Mouse (Mus musculus) heart, embryonic 15.5 days (tissue): ENCODE measurements at regions not wholly inside any gene's neighbourhood (a gene's known extent, or its start where the extent isn't known, plus 50 kb on each side); places are given as distances from the start of the nearest gene placed in this dataset.

Experiments used
- ATAC-seq: fragments of 200-750 bp; cut with Nextera tagmentation; replicated peaks from 2 replicates; pipeline ENCODE4 v1.8.0; 2017; ENCODE audit warnings: low read depth, moderate TSS enrichment; ENCODE audit not compliant: insufficient number of reproducible peaks, insufficient read depth, low FRiP score
- H3K27ac ChIP-seq: fragments of 300-500 bp; sonication (generic); 2 replicates; pipeline ENCODE4 v1.5.1; 2015; ENCODE audit warnings: mild to moderate bottlenecking, inconsistent platforms
- H3K27me3 ChIP-seq: fragments of 300-500 bp; sonication (generic); 2 replicates; pipeline ENCODE4 v1.6.1; 2015; ENCODE audit warnings: inconsistent platforms
- H3K36me3 ChIP-seq: fragments of 300-500 bp; sonication (generic); 2 replicates; pipeline ENCODE4 v1.6.1; 2015; ENCODE audit warnings: mild to moderate bottlenecking, inconsistent platforms
- H3K4me1 ChIP-seq: fragments of 300-500 bp; sonication (generic); replicated peaks from 2 replicates; pipeline ENCODE4 v1.6.1; 2015; ENCODE audit warnings: inconsistent platforms
- H3K4me2 ChIP-seq: fragments of 300-500 bp; sonication (generic); 2 replicates; pipeline ENCODE4 v1.6.1; 2015; ENCODE audit warnings: inconsistent platforms, mild to moderate bottlenecking, moderate library complexity
- H3K4me3 ChIP-seq: fragments of 300-500 bp; sonication (generic); 2 replicates; pipeline ENCODE4 v1.5.1; 2015; ENCODE audit warnings: mild to moderate bottlenecking, inconsistent platforms
- H3K9ac ChIP-seq: fragments of 300-500 bp; sonication (generic); 2 replicates; pipeline ENCODE4 v1.6.1; 2015; ENCODE audit warnings: mild to moderate bottlenecking, inconsistent platforms
- H3K9me3 ChIP-seq: fragments of 300-500 bp; sonication (generic); replicated peaks from 2 replicates; pipeline ENCODE4 v1.6.1; 2016; ENCODE audit warnings: inconsistent platforms
- WGBS: fragments of 180-500 bp; shearing (Covaris S2); methylation state at CpG from one replicate; pipeline ENCODE4 v1.1.7; 2015; ENCODE audit warnings: mixed read lengths; 5-methylcytosine and 5-hydroxymethylcytosine counted together

DNA sequence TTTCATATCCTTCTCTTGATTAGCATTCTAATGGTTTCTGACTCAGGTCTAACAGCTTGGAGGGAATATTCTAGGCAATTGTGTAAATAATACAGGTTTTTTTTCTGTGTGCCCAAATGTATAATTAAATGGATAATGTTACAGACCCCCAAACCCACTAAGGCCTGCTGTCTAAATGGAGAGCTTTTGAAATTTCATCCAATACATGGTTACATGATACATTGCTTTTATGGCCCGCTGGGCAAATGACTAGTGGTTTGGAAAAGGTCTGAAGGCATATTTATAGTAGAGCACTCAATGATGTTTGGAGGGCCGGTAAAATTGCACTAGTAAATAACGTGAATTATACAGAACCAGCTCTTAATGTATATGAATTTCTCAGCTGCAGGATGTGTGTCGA is 400.0 kb downstream of the Gsdmc2 start:
- H3K4me1 ChIP-seq, result no peaks in the 10 kb centered on the region
- no peak overlapping the region for H3K27ac ChIP-seq
- H3K4me2 ChIP-seq, result no peak overlapping the region
- H3K36me3 ChIP-seq, result no peaks in the 10 kb centered on the region
- H3K9ac ChIP-seq, result no peak overlapping the region
- WGBS, result 81% methylated on average over 4 of the region's 4 CpGs
- H3K9me3 ChIP-seq, result no peaks in the 10 kb centered on the region
- no peaks in the 10 kb centered on the region for H3K27me3 ChIP-seq
- no peak for ATAC-seq
- H3K4me3 ChIP-seq, result no peak overlapping the region

DNA sequence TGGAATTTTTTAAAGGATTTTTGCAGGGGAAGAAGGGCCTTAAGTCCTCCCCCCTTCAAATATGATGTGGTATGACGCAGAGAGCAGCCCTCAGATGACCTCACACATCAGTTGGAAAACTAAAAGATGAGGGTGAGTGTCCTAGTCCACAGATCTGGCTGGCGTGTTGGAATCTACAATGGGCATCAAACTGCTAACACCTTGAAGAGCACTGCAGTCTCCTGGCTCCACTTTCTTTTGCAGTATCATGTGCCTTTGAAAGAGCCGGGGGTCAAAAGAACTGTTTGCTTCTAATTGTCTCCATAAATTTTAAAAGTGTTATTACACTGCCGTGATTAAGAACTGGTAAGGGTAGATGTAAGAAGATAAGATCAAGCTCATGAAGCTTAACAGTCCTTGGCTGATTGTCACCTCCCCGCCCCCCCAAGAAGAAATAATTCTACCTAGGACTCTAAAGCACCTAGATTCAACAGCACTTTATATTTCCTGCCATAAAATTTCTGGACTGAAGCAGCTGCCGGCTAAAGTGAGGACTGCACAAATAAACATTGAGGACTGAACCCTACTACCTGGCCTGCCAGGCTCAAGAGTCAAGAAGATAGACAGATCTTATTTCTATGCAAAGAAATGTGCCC is 402.7 kb downstream of the Gsdmc2 start:
- Histone ChIP-seq H3K27me3 (no peaks in the 10 kb centered on the region), H3K27ac (no peak overlapping the region), H3K4me3 (no peak overlapping the region), H3K36me3 (no peaks in the 10 kb centered on the region), H3K4me1 (no peaks in the 10 kb centered on the region), H3K9me3 (no peaks in the 10 kb centered on the region), H3K4me2 (no peak overlapping the region), H3K9ac (no peak overlapping the region)
- 75% methylated on average over 6 of the region's 6 CpGs for WGBS
- no peak for ATAC-seq

DNA sequence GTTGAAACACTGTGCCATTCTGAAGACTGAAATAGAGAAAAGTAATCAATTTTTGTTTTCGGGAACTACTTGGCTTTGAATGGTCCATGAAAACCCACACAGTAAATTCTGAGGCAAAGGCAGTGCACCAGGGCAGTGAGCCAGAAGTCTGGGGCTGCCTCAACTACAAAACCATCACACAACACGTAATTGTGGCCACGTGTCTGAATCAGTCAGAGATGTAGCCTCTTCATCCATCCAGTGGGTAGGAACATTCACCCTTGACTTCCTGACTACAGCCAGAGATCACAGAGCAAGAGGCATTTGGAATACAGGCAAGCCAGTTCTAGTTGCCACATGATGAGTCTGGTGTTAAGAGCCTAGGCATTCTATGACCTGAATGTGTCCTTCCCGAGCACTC is 432.3 kb downstream of the Gsdmc2 start:
- no peak for ATAC-seq
- H3K9ac ChIP-seq, result no peak overlapping the region
- WGBS, result 75% methylated on average over 4 of the region's 4 CpGs
- no peaks in the 10 kb centered on the region for H3K36me3 ChIP-seq
- no peak overlapping the region for H3K27ac ChIP-seq
- no peaks in the 10 kb centered on the region for H3K4me1 ChIP-seq
- no peaks in the 10 kb centered on the region for H3K9me3 ChIP-seq
- H3K4me3 ChIP-seq, result no peak overlapping the region
- no peak overlapping the region for H3K4me2 ChIP-seq
- no peaks in the 10 kb centered on the region for H3K27me3 ChIP-seq

DNA sequence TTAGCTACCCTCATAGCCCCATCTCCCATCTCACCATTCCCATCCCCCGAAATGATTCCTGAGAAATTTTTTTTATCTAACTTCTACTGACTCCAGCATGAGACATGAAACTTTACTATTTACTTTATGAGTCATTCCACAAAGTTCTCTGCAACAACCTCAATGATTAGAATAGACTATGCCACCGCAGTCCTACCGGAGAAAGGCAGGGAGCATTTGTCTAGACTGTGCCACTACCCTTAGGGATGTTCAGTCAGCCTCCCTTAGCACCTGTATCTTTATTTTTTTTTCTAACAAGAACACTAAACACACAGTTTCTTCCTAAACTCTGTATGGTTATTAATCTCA is 433.2 kb downstream of the Gsdmc2 start:
- no peaks in the 10 kb centered on the region for H3K4me1 ChIP-seq
- H3K4me3 ChIP-seq, result no peak overlapping the region
- no peaks in the 10 kb centered on the region for H3K36me3 ChIP-seq
- no peaks in the 10 kb centered on the region for H3K9me3 ChIP-seq
- H3K27me3 ChIP-seq, result no peaks in the 10 kb centered on the region
- WGBS, result 68% methylated on average over 3 of the region's 3 CpGs
- H3K9ac ChIP-seq, result no peak overlapping the region
- no peak overlapping the region for H3K4me2 ChIP-seq
- ATAC-seq, result no peak
- H3K27ac ChIP-seq, result no peak overlapping the region

DNA sequence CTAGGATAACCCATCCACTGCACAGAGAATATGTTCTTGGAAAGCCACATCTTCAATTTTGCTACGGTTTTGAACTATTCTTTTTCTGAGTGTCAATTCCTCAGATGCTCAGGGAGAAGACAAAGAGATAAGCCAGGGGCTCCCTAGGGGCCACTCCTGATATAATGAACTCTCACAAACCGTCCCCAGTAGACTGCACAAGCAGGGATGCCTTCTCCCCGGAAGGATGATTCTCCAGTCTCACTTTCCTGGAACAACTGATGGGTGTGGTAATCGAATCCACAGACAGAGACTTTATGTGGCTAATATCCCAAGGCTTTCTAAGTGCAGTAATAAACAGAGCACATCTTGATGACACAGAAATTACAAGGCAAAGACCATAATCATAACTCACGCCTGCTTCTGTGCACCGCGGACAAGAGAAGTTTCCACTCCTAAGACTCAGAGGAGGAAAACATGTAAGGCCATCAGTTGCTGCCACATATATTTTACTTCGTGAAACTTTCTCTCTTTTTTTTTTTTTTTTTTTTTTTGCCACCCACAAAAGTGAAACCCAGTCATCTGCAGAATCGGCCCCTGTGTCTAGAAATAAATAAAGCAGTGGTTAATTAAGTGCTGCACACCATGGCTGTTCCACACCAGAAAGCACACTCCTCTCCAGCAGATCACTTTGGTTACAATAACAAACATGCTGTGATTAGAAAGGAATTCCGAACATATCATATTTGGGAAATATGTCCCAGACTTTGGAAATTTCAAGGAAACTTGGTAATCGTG is 433.8 kb downstream of the Gsdmc2 start:
- Histone ChIP-seq H3K9me3 (no peaks in the 10 kb centered on the region), H3K4me1 (no peaks in the 10 kb centered on the region), H3K4me3 (no peak overlapping the region), H3K27me3 (no peaks in the 10 kb centered on the region), H3K27ac (no peak overlapping the region), H3K4me2 (no peak overlapping the region), H3K36me3 (no peaks in the 10 kb centered on the region), H3K9ac (no peak overlapping the region)
- no peak for ATAC-seq
- 61% methylated on average over 11 of the region's 11 CpGs for WGBS

DNA sequence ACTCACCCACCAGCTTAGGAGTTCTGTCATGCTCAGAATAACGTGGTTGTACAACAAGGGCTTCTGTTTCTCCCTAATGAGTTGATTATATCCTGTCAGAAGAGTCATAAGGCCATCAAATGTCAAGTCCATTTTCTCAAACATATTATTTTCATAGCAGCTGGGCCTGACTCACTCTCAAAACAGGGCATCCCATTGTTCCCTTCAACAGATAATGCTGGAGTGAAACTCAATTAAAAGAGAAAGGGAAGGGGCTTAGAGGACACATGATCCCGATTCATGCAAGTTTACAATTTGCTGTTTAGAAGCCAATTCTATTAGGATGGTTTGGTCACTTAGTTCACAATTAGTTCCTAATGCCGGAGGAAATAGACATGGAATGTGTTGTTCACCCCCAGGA is 444.5 kb downstream of the Gsdmc2 start:
- Histone ChIP-seq H3K4me1 (no peaks in the 10 kb centered on the region), H3K4me3 (no peak overlapping the region), H3K4me2 (no peak overlapping the region), H3K36me3 (no peaks in the 10 kb centered on the region), H3K9me3 (no peaks in the 10 kb centered on the region), H3K9ac (no peak overlapping the region), H3K27ac (no peak overlapping the region), H3K27me3 (no peaks in the 10 kb centered on the region)
- WGBS, result 55% methylated on average over 3 of the region's 3 CpGs
- no peak for ATAC-seq

DNA sequence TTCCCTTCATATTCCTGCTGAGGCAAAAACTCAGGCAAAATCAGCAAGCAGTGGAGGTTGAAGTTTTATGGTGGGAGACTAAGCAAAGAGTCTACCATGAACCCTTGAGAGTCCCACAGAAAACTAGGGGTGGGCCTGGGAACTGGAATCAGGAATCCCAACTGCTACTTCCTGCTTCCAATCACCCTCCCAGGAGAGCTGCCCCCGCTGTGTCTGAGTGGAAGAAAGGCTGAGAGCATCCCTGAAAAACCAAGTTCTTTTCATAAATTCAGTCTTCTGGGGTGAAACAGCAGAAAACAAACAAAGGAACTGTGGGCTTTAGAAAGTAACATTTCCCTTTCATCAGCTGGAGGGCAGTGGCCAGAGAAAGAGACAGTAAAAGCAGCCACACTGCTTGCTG is 445.0 kb downstream of the Gsdmc2 start:
- Histone ChIP-seq H3K4me1 (no peaks in the 10 kb centered on the region), H3K27ac (no peak overlapping the region), H3K27me3 (no peaks in the 10 kb centered on the region), H3K36me3 (no peaks in the 10 kb centered on the region), H3K4me3 (no peak overlapping the region), H3K9ac (no peak overlapping the region), H3K9me3 (no peaks in the 10 kb centered on the region), H3K4me2 (no peak overlapping the region)
- 68% methylated on average over 1 of the region's 1 CpGs for WGBS
- no peak for ATAC-seq

DNA sequence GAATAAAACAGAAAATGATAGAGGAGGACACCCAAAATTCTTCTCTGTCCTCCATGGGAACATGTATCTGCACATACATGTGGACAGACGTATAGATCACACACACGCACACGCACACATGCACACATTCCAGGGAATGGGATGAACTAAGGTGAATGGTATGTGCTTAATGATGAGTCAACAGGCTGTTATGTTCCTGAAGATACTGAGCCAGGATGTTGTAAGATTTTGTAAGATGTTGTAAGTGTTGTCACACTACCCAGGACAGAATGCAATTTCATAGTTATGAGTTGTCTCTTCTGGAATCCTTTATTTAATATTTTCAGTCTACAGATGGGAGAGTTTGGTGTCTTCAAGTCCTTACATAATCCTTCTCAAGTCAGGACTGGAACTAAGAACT is 447.5 kb downstream of the Gsdmc2 start:
- Histone ChIP-seq H3K4me3 (no peak overlapping the region), H3K27me3 (no peaks in the 10 kb centered on the region), H3K4me2 (no peak overlapping the region), H3K9me3 (no peaks in the 10 kb centered on the region), H3K36me3 (no peaks in the 10 kb centered on the region), H3K4me1 (no peaks in the 10 kb centered on the region), H3K27ac (no peak overlapping the region), H3K9ac (no peak overlapping the region)
- 84% methylated on average over 3 of the region's 3 CpGs for WGBS
- ATAC-seq, result no peak

DNA sequence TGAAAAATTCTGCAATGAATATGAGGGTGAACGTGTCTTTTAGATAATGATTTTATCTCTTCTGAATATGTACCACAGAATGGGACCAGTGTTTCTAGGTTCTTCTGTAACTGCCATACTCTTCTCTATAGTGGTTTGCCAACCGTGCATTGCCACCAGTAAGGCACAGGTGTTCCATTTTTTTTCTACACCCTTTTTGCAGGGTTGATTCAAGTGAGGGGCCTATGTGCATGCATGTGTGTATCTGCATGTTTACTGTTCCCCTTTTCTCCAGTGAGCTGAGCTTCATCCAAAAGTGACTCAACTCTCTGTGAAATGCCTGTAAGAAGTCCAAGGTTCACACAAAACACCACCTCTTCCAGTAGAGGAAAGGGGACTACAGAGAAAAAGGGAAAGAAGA is 467.7 kb downstream of the Gsdmc2 start:
- WGBS, result 69% methylated on average over 2 of the region's 2 CpGs
- Histone ChIP-seq H3K4me2 (no peak overlapping the region), H3K27me3 (no peaks in the 10 kb centered on the region), H3K36me3 (no peaks in the 10 kb centered on the region), H3K9me3 (no peaks in the 10 kb centered on the region), H3K4me1 (no peaks in the 10 kb centered on the region), H3K27ac (no peak overlapping the region), H3K4me3 (no peak overlapping the region), H3K9ac (no peak overlapping the region)
- ATAC-seq, result no peak

DNA sequence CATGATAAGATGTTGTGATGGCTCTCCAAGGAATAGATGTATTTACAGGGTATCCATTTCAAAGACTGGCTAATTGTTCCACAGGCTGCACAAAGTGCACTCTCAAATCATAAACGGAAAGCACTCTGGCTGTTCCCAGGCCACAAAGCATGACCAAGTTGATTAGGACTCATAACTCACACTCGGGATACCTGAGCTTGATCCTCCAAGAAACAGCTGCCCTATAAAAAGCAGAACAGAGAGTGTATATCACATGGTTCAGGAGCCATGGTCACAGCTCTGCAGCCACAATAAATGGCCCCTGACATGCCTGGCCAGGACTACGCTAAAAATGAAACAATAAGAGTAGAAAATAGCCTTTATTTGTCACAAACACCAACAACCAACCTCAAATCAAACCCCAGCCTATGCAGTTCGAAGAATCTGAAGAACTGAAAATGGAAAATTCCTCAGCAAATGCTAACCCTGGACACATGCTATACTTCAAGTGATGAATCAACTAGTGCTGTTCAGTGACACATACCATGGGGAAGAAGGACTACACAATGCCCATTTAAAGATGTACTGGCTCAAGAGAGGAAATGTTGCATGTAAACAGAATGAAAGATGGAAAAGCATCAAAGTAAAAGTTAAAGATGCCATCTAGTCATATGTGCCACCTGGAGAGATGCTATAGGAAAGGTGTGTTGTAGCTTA is 473.5 kb downstream of the Gsdmc2 start:
- Histone ChIP-seq H3K27me3 (no peaks in the 10 kb centered on the region), H3K4me3 (no peak overlapping the region), H3K36me3 (no peaks in the 10 kb centered on the region), H3K27ac (no peak overlapping the region), H3K9me3 (no peaks in the 10 kb centered on the region), H3K4me2 (no peak overlapping the region), H3K4me1 (no peaks in the 10 kb centered on the region), H3K9ac (no peak overlapping the region)
- ATAC-seq, result no peak
- 75% methylated on average over 4 of the region's 4 CpGs for WGBS

DNA sequence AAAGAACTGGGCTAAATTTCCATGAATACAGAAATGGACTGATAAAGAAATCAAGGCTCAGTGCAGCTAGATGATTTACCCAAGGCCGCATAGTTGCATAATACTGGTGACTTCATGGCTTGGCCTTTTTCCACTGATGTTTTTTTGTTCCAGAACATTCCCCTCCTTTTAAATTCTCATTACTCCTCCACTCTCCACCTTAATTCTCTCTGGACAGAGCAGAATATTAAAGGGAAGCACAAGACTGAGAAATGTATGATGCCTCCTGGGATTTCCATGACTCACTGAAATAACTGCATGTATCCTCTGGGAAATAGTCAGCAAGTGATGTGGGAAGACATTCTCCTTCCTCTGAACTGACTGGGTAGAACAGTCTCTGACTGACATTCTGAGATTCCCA is 480.5 kb downstream of the Gsdmc2 start:
- peaks cover 8% of the 10 kb centered on the region for H3K4me1 ChIP-seq
- no peak overlapping the region for H3K27ac ChIP-seq
- H3K9me3 ChIP-seq, result no peaks in the 10 kb centered on the region
- no peak overlapping the region for H3K4me2 ChIP-seq
- H3K4me3 ChIP-seq, result no peak overlapping the region
- H3K9ac ChIP-seq, result no peak overlapping the region
- H3K36me3 ChIP-seq, result no peaks in the 10 kb centered on the region
- WGBS, result 55% methylated on average over 1 of the region's 1 CpGs
- no peaks in the 10 kb centered on the region for H3K27me3 ChIP-seq
- ATAC-seq, result no peak

DNA sequence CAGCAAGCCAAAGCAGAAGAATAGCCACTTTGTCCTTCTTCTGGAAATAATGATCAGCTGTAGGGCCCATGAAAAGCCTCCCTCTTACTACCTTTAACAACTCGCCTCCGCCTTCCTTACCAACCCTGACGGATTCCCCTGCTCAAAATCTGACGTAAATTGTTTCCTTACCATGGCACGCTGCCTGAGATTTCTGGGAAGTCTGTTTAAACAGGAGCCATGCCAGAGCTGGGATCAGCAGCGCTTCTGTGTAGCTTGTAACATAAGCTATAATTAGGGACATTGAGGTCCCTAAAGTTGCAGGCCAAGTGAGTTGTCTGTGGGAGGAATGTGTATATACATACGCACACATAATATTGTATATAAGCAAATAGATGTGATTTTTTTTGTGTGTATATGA is 484.6 kb downstream of the Gsdmc2 start:
- H3K4me2 ChIP-seq, result no peak overlapping the region
- 42% methylated on average over 7 of the region's 7 CpGs for whole genome bisulfite sequencing
- ATAC-seq, result 0 out of 2 replicates have a peak, but pooled peaks have one; percentile 18
- peak overlapping the region; percentile 2; the same call in 1 of the 2 replicates for H3K27ac ChIP-seq
- H3K4me3 ChIP-seq, result no peak overlapping the region
- no peak overlapping the region for H3K9ac ChIP-seq
- no peaks in the 10 kb centered on the region for H3K9me3 ChIP-seq
- H3K4me1 ChIP-seq, result peaks cover 8% of the 10 kb centered on the region
- no peaks in the 10 kb centered on the region for H3K36me3 ChIP-seq
- no peaks in the 10 kb centered on the region for H3K27me3 ChIP-seq
